Mouse (Mus musculus) thymus, adult 2 months (tissue): ENCODE measurements around the gene Gnaz.

Experiments used
- CTCF ChIP-seq: fragments of 200-500 bp; IDR thresholded peaks from 2 replicates; pipeline ENCODE4 v1.5.1; 2012; ENCODE audit warnings: mild to moderate bottlenecking, control low read depth, low read length, moderate library complexity, borderline replicate concordance; ENCODE audit not compliant: control insufficient read depth, poor library complexity, insufficient read depth; ENCODE audit errors: extremely low read depth
- POLR2A ChIP-seq: fragments of 200-500 bp; IDR thresholded peaks from 2 replicates; pipeline ENCODE4 v1.6.1; 2012; ENCODE audit warnings: mild to moderate bottlenecking, low read length, control low read depth, moderate library complexity; ENCODE audit not compliant: control insufficient read depth, poor library complexity, insufficient read depth; ENCODE audit errors: extremely low read depth

GRCm38 (mm10) chr10:74967651-74968267, 782 bp downstream of the Gnaz start:
- TF ChIP-seq POLR2A (no peak), CTCF (no peak)
